Mouse (Mus musculus) heart, embryonic 15.5 days (tissue): ENCODE measurements around the gene Rgs6. TPM values are rescaled to one million over a fixed set of nuclear protein-coding genes. Genes with fewer than 3 reads are reported as not detected.
A peak's percentile ranks its signal among the peaks of the same experiment; 100 is the strongest.

Source experiments
- ATAC-seq: fragments of 200-750 bp; cut with Nextera tagmentation; replicated peaks from 2 replicates; pipeline ENCODE4 v1.8.0; 2017; ENCODE audit warnings: low read depth, moderate TSS enrichment; ENCODE audit not compliant: insufficient number of reproducible peaks, insufficient read depth, low FRiP score
- H3K27ac ChIP-seq: fragments of 300-500 bp; sonication (generic); 2 replicates; pipeline ENCODE4 v1.5.1; 2015; ENCODE audit warnings: mild to moderate bottlenecking, inconsistent platforms
- H3K27me3 ChIP-seq: fragments of 300-500 bp; sonication (generic); 2 replicates; pipeline ENCODE4 v1.6.1; 2015; ENCODE audit warnings: inconsistent platforms
- H3K36me3 ChIP-seq: fragments of 300-500 bp; sonication (generic); 2 replicates; pipeline ENCODE4 v1.6.1; 2015; ENCODE audit warnings: mild to moderate bottlenecking, inconsistent platforms
- H3K4me1 ChIP-seq: fragments of 300-500 bp; sonication (generic); replicated peaks from 2 replicates; pipeline ENCODE4 v1.6.1; 2015; ENCODE audit warnings: inconsistent platforms
- H3K4me2 ChIP-seq: fragments of 300-500 bp; sonication (generic); 2 replicates; pipeline ENCODE4 v1.6.1; 2015; ENCODE audit warnings: inconsistent platforms, mild to moderate bottlenecking, moderate library complexity
- H3K4me3 ChIP-seq: fragments of 300-500 bp; sonication (generic); 2 replicates; pipeline ENCODE4 v1.5.1; 2015; ENCODE audit warnings: mild to moderate bottlenecking, inconsistent platforms
- H3K9ac ChIP-seq: fragments of 300-500 bp; sonication (generic); 2 replicates; pipeline ENCODE4 v1.6.1; 2015; ENCODE audit warnings: mild to moderate bottlenecking, inconsistent platforms
- H3K9me3 ChIP-seq: fragments of 300-500 bp; sonication (generic); replicated peaks from 2 replicates; pipeline ENCODE4 v1.6.1; 2016; ENCODE audit warnings: inconsistent platforms
- WGBS: fragments of 180-500 bp; shearing (Covaris S2); methylation state at CpG from one replicate; pipeline ENCODE4 v1.1.7; 2015; ENCODE audit warnings: mixed read lengths; 5-methylcytosine and 5-hydroxymethylcytosine counted together
- polyA plus RNA-seq: library from polyadenylated mRNA; unstranded; fragments of >200 nt; fragmentation: Nextera tagmentation; extraction: Ambion mirVana; gene quantifications from 2 replicates; pipeline ENCODE4 v1.2.1, GENCODE M21; 2015

The Rgs6 gene
- polyA plus RNA-seq, 1 experiment from 2014 or later, result 12.3 TPM

- WGBS, result 57% methylated on average over 2 of the region's 2 CpGs
- H3K9ac ChIP-seq, result no peak overlapping the region
- no peaks in the 10 kb centered on the region for H3K4me1 ChIP-seq
- H3K27ac ChIP-seq, result no peak overlapping the region
- no peaks in the 10 kb centered on the region; the same call in 1 of the 2 replicates for H3K9me3 ChIP-seq
- no peaks in the 10 kb centered on the region for H3K36me3 ChIP-seq
- no peak overlapping the region for H3K4me2 ChIP-seq
- ATAC-seq, result no peak
- no peaks in the 10 kb centered on the region for H3K27me3 ChIP-seq
- H3K4me3 ChIP-seq, result no peak overlapping the region
Measured at GRCm38 (mm10) chr12:82714284-82714683, 126.2 kb downstream of the Rgs6 start.

DNA sequence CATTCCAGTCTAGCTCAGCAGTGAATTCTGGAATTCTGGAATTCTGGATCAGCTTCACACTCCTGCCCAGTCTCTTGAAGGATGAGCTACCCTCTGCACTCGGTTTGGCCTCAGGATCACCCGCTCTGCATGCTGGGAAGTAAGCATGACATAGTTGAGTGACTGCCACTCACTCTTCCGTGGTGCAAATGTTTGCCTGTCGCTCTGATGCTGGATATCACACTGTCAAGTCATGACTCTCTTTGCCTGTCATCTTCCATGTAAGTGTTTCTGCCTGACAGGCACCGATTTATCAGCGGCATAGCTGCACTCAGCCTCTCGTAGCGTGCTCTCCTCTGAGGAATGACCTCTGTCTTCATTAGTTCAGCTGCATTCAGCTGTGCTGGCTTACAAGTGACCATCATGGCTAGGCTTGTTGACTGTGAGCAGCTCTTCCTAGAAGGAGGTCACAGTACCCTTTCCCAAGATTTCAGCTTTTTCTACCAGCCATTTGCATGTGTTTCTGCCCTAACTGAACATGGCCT is 135.0 kb downstream of the Rgs6 start:
- Histone ChIP-seq H3K27me3 (no peaks in the 10 kb centered on the region), H3K9me3 (no peaks in the 10 kb centered on the region), H3K4me2 (no peak overlapping the region), H3K4me1 (peaks cover 8% of the 10 kb centered on the region), H3K9ac (no peak overlapping the region), H3K36me3 (no peaks in the 10 kb centered on the region), H3K27ac (peak overlapping the region; percentile 46), H3K4me3 (no peak overlapping the region)
- WGBS, result 46% methylated on average over 8 of the region's 8 CpGs
- peak; percentile 60; the same call in 1 of the 2 replicates for ATAC-seq

DNA sequence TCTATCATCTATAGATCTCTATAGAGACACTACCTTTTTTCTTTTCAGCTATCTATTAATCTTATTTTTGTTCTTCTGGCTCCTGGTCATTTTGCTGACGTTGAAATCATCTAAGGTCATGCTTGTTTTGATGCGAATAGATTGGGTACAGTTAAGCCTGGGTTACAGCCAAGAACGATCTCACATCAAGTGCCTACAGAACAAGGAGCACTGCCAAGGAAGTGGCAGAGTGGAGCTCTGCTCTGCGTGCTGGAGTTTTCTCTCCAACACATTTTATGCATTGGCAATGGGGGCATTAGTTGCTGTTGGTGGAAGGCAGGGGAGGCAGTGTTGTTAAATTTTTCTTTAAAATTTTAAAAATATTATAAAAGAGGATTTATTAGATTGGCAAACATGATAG is 138.2 kb downstream of the Rgs6 start:
- no peak for ATAC-seq
- 59% methylated on average over 4 of the region's 4 CpGs for WGBS
- H3K4me3 ChIP-seq, result no peak overlapping the region
- peaks cover 8% of the 10 kb centered on the region for H3K4me1 ChIP-seq
- no peaks in the 10 kb centered on the region for H3K9me3 ChIP-seq
- no peak overlapping the region for H3K27ac ChIP-seq
- no peaks in the 10 kb centered on the region for H3K27me3 ChIP-seq
- no peak overlapping the region for H3K4me2 ChIP-seq
- no peaks in the 10 kb centered on the region for H3K36me3 ChIP-seq
- H3K9ac ChIP-seq, result no peak overlapping the region

GRCm38 (mm10) chr12:82731587-82731986 is 143.5 kb downstream of the Rgs6 start:
- no peak for ATAC-seq
- no peak overlapping the region for H3K9ac ChIP-seq
- H3K36me3 ChIP-seq, result no peaks in the 10 kb centered on the region
- H3K4me3 ChIP-seq, result no peak overlapping the region
- no peaks in the 10 kb centered on the region for H3K27me3 ChIP-seq
- WGBS, result 51% methylated on average over 7 of the region's 7 CpGs
- no peaks in the 10 kb centered on the region for H3K9me3 ChIP-seq
- no peak overlapping the region for H3K27ac ChIP-seq
- H3K4me2 ChIP-seq, result no peak overlapping the region
- H3K4me1 ChIP-seq, result no peaks in the 10 kb centered on the region

DNA sequence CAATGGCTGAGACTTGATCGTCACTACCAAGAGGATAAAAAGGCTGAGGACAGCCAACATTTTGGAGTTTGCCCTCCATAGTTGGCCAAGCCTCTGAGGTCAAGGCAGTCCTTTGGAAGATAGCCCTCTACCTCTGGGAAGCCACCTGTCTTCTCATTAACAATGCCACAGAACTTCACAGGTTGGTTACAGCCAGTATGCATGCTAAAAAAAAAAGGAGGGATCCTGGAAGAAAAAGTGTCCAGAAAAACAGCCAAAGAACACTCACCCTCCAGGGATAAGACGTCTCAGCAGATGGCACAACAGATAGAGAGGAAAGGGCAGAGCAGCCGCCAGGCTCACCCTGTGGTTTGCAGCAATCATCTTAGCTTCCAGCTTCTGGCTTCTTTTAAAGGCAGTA is 154.9 kb downstream of the Rgs6 start:
- ATAC-seq, result no peak
- Histone ChIP-seq H3K4me3 (no peak overlapping the region), H3K4me2 (no peak overlapping the region), H3K27ac (no peak overlapping the region), H3K4me1 (no peaks in the 10 kb centered on the region), H3K27me3 (no peaks in the 10 kb centered on the region), H3K36me3 (no peaks in the 10 kb centered on the region), H3K9me3 (no peaks in the 10 kb centered on the region), H3K9ac (no peak overlapping the region)
- WGBS, result 83% methylated on average over 3 of the region's 3 CpGs

GRCm38 (mm10) chr12:82744026-82744425 is 155.9 kb downstream of the Rgs6 start:
- WGBS, result 67% methylated on average over 3 of the region's 3 CpGs
- H3K27ac ChIP-seq, result no peak overlapping the region
- no peaks in the 10 kb centered on the region for H3K27me3 ChIP-seq
- no peaks in the 10 kb centered on the region for H3K36me3 ChIP-seq
- ATAC-seq, result no peak
- no peaks in the 10 kb centered on the region for H3K4me1 ChIP-seq
- no peak overlapping the region for H3K4me2 ChIP-seq
- H3K9me3 ChIP-seq, result no peaks in the 10 kb centered on the region
- no peak overlapping the region for H3K4me3 ChIP-seq
- H3K9ac ChIP-seq, result no peak overlapping the region

- no peak overlapping the region for H3K27ac ChIP-seq
- H3K4me3 ChIP-seq, result no peak overlapping the region
- H3K4me1 ChIP-seq, result no peaks in the 10 kb centered on the region
- H3K27me3 ChIP-seq, result no peaks in the 10 kb centered on the region
- H3K36me3 ChIP-seq, result no peaks in the 10 kb centered on the region
- no peak overlapping the region for H3K4me2 ChIP-seq
- ATAC-seq, result no peak
- WGBS, result 37% methylated on average over 3 of the region's 3 CpGs
- no peaks in the 10 kb centered on the region for H3K9me3 ChIP-seq
- no peak overlapping the region for H3K9ac ChIP-seq
Measured at GRCm38 (mm10) chr12:82744826-82745225, 156.7 kb downstream of the Rgs6 start.

DNA sequence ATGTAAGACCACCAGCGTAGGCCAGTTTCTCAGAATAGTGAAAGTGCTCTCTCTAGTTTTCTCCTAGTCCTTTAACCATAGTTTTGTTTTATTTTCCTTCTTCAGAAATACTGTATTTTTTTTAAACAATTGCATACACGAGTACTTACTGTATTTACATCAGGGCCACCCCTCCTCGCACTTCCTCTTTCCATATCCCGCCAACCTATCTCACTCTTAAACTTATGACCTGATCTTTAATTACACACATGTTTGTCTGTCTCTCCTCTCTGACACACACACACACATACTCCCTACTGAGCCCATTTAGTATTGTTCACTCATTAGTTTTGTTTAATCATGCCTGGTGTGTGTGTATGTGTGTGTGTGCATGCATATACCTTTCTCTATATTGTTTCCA is 159.0 kb downstream of the Rgs6 start:
- Histone ChIP-seq H3K9ac (no peak overlapping the region), H3K9me3 (no peaks in the 10 kb centered on the region), H3K36me3 (no peaks in the 10 kb centered on the region), H3K4me1 (0 out of 2 replicates have a peak, but pooled peaks cover 4% of the 10 kb centered on the region), H3K4me2 (no peak overlapping the region), H3K27me3 (no peaks in the 10 kb centered on the region), H3K4me3 (no peak overlapping the region), H3K27ac (no peak overlapping the region)
- WGBS, result 83% methylated on average over 4 of the region's 4 CpGs
- ATAC-seq, result no peak

DNA sequence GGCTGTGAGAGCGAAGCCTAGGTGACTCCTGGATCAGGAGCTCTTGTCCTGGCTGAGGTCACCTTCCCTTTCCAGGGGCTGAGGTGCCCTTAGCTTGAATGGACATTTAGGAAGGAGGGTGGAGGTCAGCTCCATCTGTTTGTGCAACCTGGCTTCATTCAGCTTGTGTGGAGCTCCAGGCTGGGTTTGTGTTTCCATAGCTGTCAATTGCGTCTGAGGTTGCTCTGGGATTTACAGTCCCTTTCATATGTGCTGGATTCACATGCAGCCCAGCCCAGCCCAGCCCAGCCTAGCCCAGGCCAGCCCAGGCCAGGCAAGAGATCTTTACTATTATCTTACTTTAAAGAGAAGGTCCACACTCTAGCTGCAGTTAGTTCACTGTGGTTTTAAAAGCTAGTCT is 163.8 kb downstream of the Rgs6 start:
- no peaks in the 10 kb centered on the region for H3K9me3 ChIP-seq
- no peak for ATAC-seq
- H3K27ac ChIP-seq, result no peak overlapping the region
- H3K36me3 ChIP-seq, result no peaks in the 10 kb centered on the region
- 67% methylated on average over 2 of the region's 2 CpGs for WGBS
- H3K4me3 ChIP-seq, result no peak overlapping the region
- H3K9ac ChIP-seq, result no peak overlapping the region
- H3K4me1 ChIP-seq, result peaks cover 17% of the 10 kb centered on the region
- H3K27me3 ChIP-seq, result no peaks in the 10 kb centered on the region
- no peak overlapping the region for H3K4me2 ChIP-seq

DNA sequence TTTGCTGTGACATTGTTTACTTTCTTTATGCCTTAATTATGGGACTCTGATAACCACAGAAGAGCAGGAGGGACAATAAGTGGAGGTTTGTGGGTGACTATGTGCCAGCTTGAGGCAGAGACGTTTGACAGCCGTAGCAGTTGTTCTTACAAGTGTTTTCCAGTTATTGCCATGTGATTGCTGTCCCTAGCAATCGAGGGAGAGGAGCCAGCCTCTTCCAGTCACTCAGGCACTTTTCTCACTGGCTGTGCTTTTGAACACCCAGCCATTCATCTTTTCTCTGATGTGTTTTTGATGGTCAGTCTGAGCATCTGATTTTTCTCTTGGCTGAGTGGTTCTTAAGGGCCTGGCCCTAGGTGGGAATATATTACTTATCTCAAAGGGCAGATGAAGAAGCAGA is 166.4 kb downstream of the Rgs6 start:
- no peaks in the 10 kb centered on the region for H3K36me3 ChIP-seq
- H3K9ac ChIP-seq, result no peak overlapping the region
- H3K4me1 ChIP-seq, result peaks cover 25% of the 10 kb centered on the region
- H3K9me3 ChIP-seq, result no peaks in the 10 kb centered on the region
- H3K27ac ChIP-seq, result peak overlapping the region; percentile 77
- H3K4me2 ChIP-seq, result peak overlapping the region; percentile 30; the same call in 1 of the 2 replicates
- WGBS, result 19% methylated on average over 3 of the region's 3 CpGs
- no peaks in the 10 kb centered on the region for H3K27me3 ChIP-seq
- ATAC-seq, result 0 out of 2 replicates have a peak, but pooled peaks have one; percentile 16
- H3K4me3 ChIP-seq, result no peak overlapping the region

DNA sequence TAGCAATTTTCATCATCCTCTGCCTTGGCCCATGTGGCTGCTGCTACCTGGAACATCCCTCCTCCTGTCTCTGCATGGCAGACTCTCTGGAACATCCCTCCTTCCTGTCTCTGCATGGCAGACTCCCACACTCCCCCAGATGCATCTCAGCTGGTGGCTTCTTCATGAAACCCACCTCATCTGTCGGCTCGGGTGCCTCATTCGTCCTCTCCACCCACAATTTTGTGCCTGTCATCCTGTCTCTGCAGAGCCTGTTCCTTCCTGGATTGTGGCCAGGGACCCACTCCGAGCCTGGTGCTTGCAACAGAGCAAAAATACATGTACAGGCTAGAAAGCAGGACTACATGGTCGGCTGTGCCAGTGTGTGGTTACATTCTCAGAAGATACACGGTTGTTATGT is 168.7 kb downstream of the Rgs6 start:
- peaks cover 21% of the 10 kb centered on the region for H3K4me1 ChIP-seq
- no peaks in the 10 kb centered on the region for H3K36me3 ChIP-seq
- H3K27me3 ChIP-seq, result no peaks in the 10 kb centered on the region
- no peak overlapping the region for H3K4me2 ChIP-seq
- 30% methylated on average over 6 of the region's 6 CpGs for WGBS
- peak overlapping the region; percentile 18 for H3K27ac ChIP-seq
- H3K4me3 ChIP-seq, result no peak overlapping the region
- H3K9ac ChIP-seq, result no peak overlapping the region
- H3K9me3 ChIP-seq, result no peaks in the 10 kb centered on the region
- no peak for ATAC-seq

DNA sequence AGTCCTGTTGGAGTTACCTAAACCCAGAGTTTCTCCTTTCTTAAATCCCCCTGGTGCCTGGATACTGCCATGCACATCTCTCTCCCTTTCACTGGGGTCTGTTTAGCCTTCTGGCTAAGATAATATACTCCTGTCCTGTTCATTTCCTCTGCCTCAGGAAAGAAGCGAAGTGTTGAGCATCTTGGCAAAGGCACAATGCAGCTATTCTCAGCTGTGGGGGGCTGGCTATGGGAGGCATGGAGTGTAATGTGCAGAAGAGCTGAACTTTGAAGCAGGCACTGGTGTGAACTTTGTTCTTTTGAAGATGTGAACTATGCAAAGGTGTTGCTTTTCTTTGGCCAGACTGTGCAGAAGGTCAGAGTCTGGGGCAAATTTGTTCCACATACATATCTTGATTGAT is 169.3 kb downstream of the Rgs6 start:
- H3K27ac ChIP-seq, result peak overlapping the region; percentile 18
- H3K27me3 ChIP-seq, result no peaks in the 10 kb centered on the region
- ATAC-seq, result no peak

More for the DNA sequence above, 169.3 kb downstream of the Rgs6 start:
- no peak overlapping the region for H3K9ac ChIP-seq
- H3K4me3 ChIP-seq, result no peak overlapping the region
- peaks cover 21% of the 10 kb centered on the region for H3K4me1 ChIP-seq
- H3K4me2 ChIP-seq, result no peak overlapping the region
- no peaks in the 10 kb centered on the region for H3K9me3 ChIP-seq
- no peaks in the 10 kb centered on the region for H3K36me3 ChIP-seq
- 14% methylated on average over 1 of the region's 1 CpGs for WGBS
